Mouse (Mus musculus): ENCODE data around the gene Opn3. TPM values are rescaled to one million over a fixed set of nuclear protein-coding genes. Genes with fewer than 3 reads are reported as not detected.

Opn3 gene
- total and polyA plus RNA-seq, 3 experiments, result 3.0 to 6.6 (median 5.6) TPM

DNA sequence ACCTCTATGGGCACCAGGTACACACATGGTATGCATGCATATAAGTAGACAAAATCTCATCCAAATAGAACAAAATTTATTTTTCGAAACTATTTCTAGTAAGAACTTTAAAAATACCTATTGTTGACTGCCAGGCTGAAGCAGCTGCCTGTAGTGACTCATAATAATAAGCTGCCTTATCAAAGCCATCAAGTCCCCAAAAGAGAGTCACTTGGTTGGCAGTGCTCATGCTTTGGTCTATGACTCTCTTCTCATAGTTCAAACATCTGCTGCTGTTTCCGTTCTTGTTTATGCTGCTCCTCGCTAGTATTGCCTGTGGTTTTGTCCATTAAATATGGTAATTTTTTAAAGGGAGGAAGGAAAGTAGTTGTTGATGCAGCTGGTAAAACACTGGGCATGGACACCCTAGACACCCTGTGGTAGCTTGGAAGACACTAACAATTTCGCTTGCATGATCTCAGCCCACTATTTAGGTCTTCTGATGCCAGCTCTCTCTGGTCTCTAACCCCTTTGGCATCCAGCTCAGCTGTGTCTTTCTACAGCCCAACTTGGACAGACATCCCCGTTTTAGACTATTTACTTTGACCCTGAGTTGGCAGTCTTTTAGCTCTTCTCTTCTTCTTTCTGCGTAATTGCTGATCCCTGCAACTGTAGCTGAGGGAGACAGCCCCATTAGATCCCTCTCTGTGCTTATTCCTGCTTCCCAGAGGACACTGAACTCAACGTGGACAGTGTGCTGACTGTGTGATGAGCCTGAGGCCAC, 18.8 kb downstream of the Opn3 start:
- Histone ChIP-seq H3K27me3 (ENCODE audit: control insufficient read depth, insufficient read depth, low read length) (no peaks in the 10 kb centered on the region), H3K4me3 (no peak overlapping the region), H3K79me2 (replicated peaks; ENCODE audit: control insufficient read depth, insufficient read depth, low read length) (no peaks in the 10 kb centered on the region), H3K27ac (no peak overlapping the region), H3K4me1 (ENCODE audit: control insufficient read depth, insufficient read depth, low read length) (peaks cover 2% of the 10 kb centered on the region; the same call in 1 of the 2 replicates), H3K36me3 (ENCODE audit: control insufficient read depth, insufficient read depth, low read length) (no peaks in the 10 kb centered on the region), H3K9ac (ENCODE audit: low read depth, low read length) (no peak overlapping the region)
- intact Hi-C loops (cut with DNase I), result loop anchor here (5.0 kb wide), 3 partner anchors 46 to 249 kb away; partner anchors contain the start of genes Fh1 and Gm38100
- 82% methylated on average over 7 of the region's 7 CpGs for WGBS
- no peak for DNase-seq
- no peak for TF ChIP-seq CTCF (IDR thresholded peaks at IDR 0.05)
- TF ChIP-seq EP300 (IDR thresholded peaks at IDR 0.05; ENCODE audit: insufficient read depth, low read depth, low read length), result no peak
- no peak for TF ChIP-seq POLR2A (IDR thresholded peaks at IDR 0.05; ENCODE audit: insufficient read depth, low read depth, low read length)

DNA sequence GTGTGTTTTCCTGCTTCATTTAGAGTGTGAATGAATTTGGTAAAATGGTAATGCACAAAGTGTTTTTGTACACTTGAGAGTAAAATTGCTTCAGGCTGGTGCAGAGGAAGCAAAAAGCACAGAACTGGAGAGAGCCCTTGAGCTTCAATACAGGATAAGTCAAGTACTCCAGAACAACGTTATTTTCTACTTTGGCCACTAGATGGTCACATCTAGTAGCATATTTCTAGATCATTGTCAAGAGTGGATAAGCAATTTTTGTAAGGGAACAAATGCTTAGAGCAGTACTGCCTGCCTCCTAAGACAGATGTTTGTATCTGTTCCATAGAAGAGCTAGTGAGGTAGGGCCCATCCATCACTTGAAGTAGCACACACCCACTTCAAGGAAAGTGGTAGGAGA, 20.9 kb downstream of the Opn3 start:
- no peak for TF ChIP-seq EP300 (IDR thresholded peaks at IDR 0.05; ENCODE audit: insufficient read depth, low read depth, low read length)
- TF ChIP-seq CTCF (IDR thresholded peaks at IDR 0.05), result peak; percentile 56
- no peak for TF ChIP-seq POLR2A (IDR thresholded peaks at IDR 0.05; ENCODE audit: insufficient read depth, low read depth, low read length)
- Histone ChIP-seq H3K27ac (no peak overlapping the region), H3K79me2 (replicated peaks; ENCODE audit: control insufficient read depth, insufficient read depth, low read length) (no peaks in the 10 kb centered on the region), H3K36me3 (ENCODE audit: control insufficient read depth, insufficient read depth, low read length) (no peaks in the 10 kb centered on the region), H3K4me1 (ENCODE audit: control insufficient read depth, insufficient read depth, low read length) (peaks cover 2% of the 10 kb centered on the region; the same call in 1 of the 2 replicates), H3K9ac (ENCODE audit: low read depth, low read length) (no peak overlapping the region), H3K27me3 (ENCODE audit: control insufficient read depth, insufficient read depth, low read length) (no peaks in the 10 kb centered on the region), H3K4me3 (no peak overlapping the region)
- intact Hi-C loops (cut with DNase I), result loop anchor here (5.0 kb wide), 3 partner anchors 44 to 251 kb away; partner anchors contain the start of genes Fh1 and Gm38100
- no peak for DNase-seq
- 10% methylated on average over 1 of the region's 1 CpGs for WGBS

DNA sequence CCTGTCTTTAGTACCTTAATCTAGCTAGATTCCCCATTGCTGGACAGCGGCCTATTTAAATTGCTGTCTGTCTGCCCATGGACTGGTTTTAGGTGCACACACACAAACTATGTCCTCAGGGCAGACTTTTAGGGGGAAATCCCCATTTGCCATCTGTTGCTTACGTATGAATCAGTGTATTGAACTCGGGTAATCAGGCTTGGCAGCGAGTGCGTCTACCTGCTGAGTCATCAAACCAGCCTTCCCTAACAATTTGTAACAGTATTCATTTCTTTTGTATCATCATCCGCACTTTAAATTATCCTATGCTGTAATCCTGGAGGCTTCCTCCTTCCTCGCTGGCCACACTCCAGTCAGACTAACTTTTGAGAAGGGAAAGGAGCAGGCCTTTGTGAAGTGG, 22.5 kb downstream of the Opn3 start:
- DNase-seq, result no peak
- no peaks in the 10 kb centered on the region for H3K27me3 ChIP-seq (ENCODE audit: control insufficient read depth, insufficient read depth, low read length)
- intact Hi-C loops (cut with DNase I), result loop anchor here (5.0 kb wide), 3 partner anchors 43 to 252 kb away; partner anchors contain the start of genes Fh1 and Gm38100
- WGBS, result 85% methylated on average over 7 of the region's 7 CpGs
- no peaks in the 10 kb centered on the region; the same call in 1 of the 2 replicates for H3K4me1 ChIP-seq (ENCODE audit: control insufficient read depth, insufficient read depth, low read length)
- H3K27ac ChIP-seq, result no peak overlapping the region
- H3K79me2 ChIP-seq (replicated peaks; ENCODE audit: control insufficient read depth, insufficient read depth, low read length), result no peaks in the 10 kb centered on the region
- TF ChIP-seq CTCF (IDR thresholded peaks at IDR 0.05) (no peak), EP300 (IDR thresholded peaks at IDR 0.05; ENCODE audit: insufficient read depth, low read depth, low read length) (no peak), POLR2A (IDR thresholded peaks at IDR 0.05; ENCODE audit: insufficient read depth, low read depth, low read length) (no peak)
- no peaks in the 10 kb centered on the region for H3K36me3 ChIP-seq (ENCODE audit: control insufficient read depth, insufficient read depth, low read length)
- H3K9ac ChIP-seq (ENCODE audit: low read depth, low read length), result no peak overlapping the region
- H3K4me3 ChIP-seq, result no peak overlapping the region

DNA sequence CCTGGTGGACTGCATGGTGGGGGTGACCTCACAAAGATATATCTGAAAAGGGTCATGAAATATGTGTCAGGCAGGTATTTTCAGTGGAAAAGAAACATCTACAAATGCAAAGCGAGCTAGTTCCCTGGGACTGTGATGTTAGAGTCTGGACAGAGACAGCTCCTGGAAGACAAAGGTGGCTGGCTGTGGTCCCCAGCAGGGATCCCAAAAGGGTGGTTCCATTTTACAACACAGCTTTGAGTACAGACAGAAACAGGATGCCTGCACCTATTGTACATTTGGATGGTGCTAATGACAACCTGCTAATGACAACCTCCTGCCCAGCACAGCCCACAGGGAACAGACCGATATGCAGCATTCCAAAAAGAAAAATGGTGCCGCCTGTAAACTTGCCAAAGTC, 23.1 kb downstream of the Opn3 start:
- Histone ChIP-seq H3K4me1 (ENCODE audit: control insufficient read depth, insufficient read depth, low read length) (no peaks in the 10 kb centered on the region; the same call in 1 of the 2 replicates), H3K27me3 (ENCODE audit: control insufficient read depth, insufficient read depth, low read length) (no peaks in the 10 kb centered on the region), H3K4me3 (no peak overlapping the region), H3K27ac (no peak overlapping the region), H3K36me3 (ENCODE audit: control insufficient read depth, insufficient read depth, low read length) (no peaks in the 10 kb centered on the region), H3K79me2 (replicated peaks; ENCODE audit: control insufficient read depth, insufficient read depth, low read length) (no peaks in the 10 kb centered on the region), H3K9ac (ENCODE audit: low read depth, low read length) (no peak overlapping the region)
- intact Hi-C loops (cut with DNase I), result loop anchor here (10.0 kb wide), 1 partner anchor 625 kb away; no protein-coding TSS in a partner anchor
- no peak for DNase-seq
- 85% methylated on average over 3 of the region's 3 CpGs for WGBS
- no peak for TF ChIP-seq EP300 (IDR thresholded peaks at IDR 0.05; ENCODE audit: insufficient read depth, low read depth, low read length)
- no peak for TF ChIP-seq CTCF (IDR thresholded peaks at IDR 0.05)
- TF ChIP-seq POLR2A (IDR thresholded peaks at IDR 0.05; ENCODE audit: insufficient read depth, low read depth, low read length), result no peak

DNA sequence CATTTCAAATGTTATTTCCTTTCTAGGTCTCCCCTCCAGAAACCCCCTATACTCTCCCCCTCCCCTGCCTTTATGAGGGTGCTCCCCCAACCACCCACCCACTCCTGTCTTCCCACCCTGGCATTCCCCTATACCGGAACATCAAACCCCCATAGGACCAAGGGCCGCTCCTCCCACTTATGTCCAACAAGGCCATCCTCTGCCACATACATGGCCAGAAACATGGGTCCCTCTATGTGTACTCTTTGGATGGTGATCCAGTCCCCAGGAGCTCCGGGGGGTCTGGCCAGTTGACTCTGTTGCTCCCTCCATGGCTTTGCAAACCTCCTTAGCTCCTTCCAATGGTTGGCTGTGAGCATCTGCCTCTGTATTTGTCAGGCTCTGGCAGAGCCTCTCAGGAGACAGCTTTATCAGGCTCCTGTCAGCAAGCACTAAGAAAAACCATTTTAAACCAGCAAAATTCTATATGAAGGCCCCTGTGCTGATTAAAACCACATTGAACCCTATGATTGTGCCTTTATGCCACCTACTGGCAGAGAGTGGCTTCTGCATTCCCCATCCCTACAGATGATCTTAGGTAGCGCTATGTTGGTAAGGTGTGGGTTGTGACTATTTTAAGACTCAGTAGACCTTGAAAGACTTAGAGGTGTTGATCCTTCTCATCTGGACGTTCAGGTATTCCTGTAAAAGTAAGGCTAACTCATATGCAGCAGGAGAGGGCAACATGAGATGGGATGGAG, 23.7 kb downstream of the Opn3 start:
- DNase-seq, result no peak
- WGBS, result 60% methylated on average over 5 of the region's 5 CpGs

More for the DNA sequence above, 23.7 kb downstream of the Opn3 start:
- TF ChIP-seq POLR2A (IDR thresholded peaks at IDR 0.05; ENCODE audit: insufficient read depth, low read depth, low read length), result no peak
- TF ChIP-seq CTCF (IDR thresholded peaks at IDR 0.05), result peak; percentile 71
- Histone ChIP-seq H3K27ac (no peak overlapping the region), H3K4me1 (ENCODE audit: control insufficient read depth, insufficient read depth, low read length) (no peaks in the 10 kb centered on the region), H3K27me3 (ENCODE audit: control insufficient read depth, insufficient read depth, low read length) (no peaks in the 10 kb centered on the region), H3K36me3 (ENCODE audit: control insufficient read depth, insufficient read depth, low read length) (no peaks in the 10 kb centered on the region), H3K79me2 (replicated peaks; ENCODE audit: control insufficient read depth, insufficient read depth, low read length) (no peaks in the 10 kb centered on the region), H3K4me3 (no peak overlapping the region), H3K9ac (ENCODE audit: low read depth, low read length) (no peak overlapping the region)
- intact Hi-C loops (cut with DNase I), result loop anchor here (10.0 kb wide), 1 partner anchor 624 kb away; no protein-coding TSS in a partner anchor

Measured in heart, adult 2 months (tissue).